Mouse (Mus musculus) liver, embryonic 14.5 days (tissue): ENCODE results near the gene Drap1.

ENCODE experiments used
- CTCF ChIP-seq: IDR thresholded peaks from 2 replicates; pipeline ENCODE4 v1.5.1; 2016; ENCODE audit warnings: antibody characterized with exemption, low read depth, control low read depth
- EP300 ChIP-seq: IDR thresholded peaks from 2 replicates; pipeline ENCODE4 v1.6.1; 2016; ENCODE audit warnings: antibody characterized with exemption, low read depth

- no peak for TF ChIP-seq EP300
- TF ChIP-seq CTCF, result no peak
Observed at GRCm38 (mm10) chr19:5384715-5385114, 40.1 kb downstream of the Drap1 start.
